Mouse (Mus musculus) cerebellum, adult 11 months (tissue): Measurements from ENCODE around the gene Kansl1.

Experiments used
- DNase-seq: peaks from one replicate; pipeline ENCODE4 v3.0.0; 2022

Kansl1 gene

GRCm38 (mm10) chr11:104303088-104303960, 165.3 kb downstream of the Kansl1 start:
- no peak for DNase-seq

GRCm38 (mm10) chr11:104302628-104303027, 166.0 kb downstream of the Kansl1 start:
- no peak for DNase-seq

DNA sequence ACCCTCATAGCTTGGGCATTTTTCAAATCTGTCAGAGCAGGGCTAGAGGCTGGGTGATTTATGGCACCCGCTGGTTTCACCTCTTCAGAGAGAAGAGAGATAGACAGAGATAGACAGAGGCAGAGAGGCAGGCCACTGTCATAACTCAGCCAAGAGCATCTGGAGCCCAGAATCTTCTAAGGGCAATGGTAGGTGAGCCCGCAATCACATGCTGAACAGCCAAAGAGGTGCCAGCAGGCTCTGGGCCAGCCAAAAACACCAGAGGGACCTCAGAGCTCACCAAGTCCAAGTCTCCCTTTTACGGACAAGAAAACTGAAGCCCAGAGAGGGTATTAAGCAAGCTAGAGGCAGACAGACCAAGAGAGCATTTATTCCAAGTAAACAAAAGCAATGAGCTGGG, 171.0 kb downstream of the Kansl1 start:
- DNase-seq: no peak

DNA sequence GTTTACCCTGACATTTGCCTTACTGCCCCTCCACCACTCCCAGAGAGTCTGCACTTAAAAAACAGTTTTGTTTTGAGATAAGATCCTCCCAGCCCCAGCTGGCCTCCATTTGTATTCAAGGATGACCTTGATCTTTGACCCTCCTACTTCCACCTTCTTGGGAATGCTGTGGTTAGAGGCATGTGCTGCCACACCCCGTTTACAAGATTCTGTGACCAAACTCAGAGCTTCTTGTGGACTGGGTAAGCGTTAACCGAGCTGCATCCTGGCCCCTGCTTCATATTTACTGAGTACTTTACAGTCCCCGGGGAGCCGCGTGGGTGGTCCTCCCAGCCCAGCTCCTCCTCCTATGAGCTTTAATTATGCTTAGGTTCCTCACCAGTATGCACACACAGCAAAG, 173.0 kb downstream of the Kansl1 start:
- no peak for DNase-seq

GRCm38 (mm10) chr11:104295145-104295544, 173.5 kb downstream of the Kansl1 start:
- no peak for DNase-seq

GRCm38 (mm10) chr11:104293241-104293640, 175.4 kb downstream of the Kansl1 start:
- DNase-seq: no peak

GRCm38 (mm10) chr11:104292443-104293220, 176.0 kb downstream of the Kansl1 start:
- no peak for DNase-seq

- peak; percentile 78 for DNase-seq
Observed at GRCm38 (mm10) chr11:104289199-104290031, 179.2 kb downstream of the Kansl1 start.

DNA sequence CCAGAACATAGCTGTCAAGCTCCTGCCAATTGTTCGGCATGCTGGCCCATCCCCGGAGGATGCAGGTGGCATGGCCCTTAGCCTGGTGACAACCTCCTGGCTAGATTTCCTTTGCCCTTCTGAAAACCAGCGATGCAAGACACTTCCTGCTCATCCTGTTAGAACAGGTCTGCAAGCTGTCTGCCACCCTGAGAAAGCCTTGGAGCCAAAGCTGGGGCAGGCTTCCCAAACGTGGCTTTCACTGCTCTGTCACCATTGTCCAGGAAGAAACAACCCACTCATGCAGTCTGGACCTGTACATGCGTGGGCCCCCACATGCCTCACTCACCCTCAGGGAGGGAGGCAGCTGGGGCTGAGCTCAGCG, 179.8 kb downstream of the Kansl1 start:
- DNase-seq: peak; percentile 89

GRCm38 (mm10) chr11:104287113-104287512, 181.5 kb downstream of the Kansl1 start:
- DNase-seq: no peak
